Mouse (Mus musculus): ENCODE data around the gene Gm21885.

Gm21885 gene

DNA sequence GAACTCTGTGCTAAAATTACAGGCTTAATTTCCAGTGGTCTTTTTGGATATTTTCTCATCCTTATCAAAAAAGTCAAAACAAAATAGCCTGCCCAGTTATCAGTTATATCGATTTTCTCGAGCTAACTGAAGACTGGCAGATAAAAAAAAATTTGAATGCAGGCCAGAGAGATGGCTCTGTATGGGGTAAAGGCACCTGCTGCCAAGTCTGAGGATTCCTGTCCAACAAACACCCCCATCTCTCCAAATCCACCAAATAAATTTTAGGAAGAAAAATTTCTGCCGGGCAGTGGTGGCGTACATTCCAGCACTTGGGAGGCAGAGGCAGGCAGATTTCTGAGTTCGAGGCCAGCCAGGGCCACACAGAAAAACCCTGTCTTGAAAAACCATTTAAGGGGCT, 36.4 kb downstream of the Gm21885 start:
- DNase-seq (ENCODE audit: low read depth, low spot score): no peak

DNA sequence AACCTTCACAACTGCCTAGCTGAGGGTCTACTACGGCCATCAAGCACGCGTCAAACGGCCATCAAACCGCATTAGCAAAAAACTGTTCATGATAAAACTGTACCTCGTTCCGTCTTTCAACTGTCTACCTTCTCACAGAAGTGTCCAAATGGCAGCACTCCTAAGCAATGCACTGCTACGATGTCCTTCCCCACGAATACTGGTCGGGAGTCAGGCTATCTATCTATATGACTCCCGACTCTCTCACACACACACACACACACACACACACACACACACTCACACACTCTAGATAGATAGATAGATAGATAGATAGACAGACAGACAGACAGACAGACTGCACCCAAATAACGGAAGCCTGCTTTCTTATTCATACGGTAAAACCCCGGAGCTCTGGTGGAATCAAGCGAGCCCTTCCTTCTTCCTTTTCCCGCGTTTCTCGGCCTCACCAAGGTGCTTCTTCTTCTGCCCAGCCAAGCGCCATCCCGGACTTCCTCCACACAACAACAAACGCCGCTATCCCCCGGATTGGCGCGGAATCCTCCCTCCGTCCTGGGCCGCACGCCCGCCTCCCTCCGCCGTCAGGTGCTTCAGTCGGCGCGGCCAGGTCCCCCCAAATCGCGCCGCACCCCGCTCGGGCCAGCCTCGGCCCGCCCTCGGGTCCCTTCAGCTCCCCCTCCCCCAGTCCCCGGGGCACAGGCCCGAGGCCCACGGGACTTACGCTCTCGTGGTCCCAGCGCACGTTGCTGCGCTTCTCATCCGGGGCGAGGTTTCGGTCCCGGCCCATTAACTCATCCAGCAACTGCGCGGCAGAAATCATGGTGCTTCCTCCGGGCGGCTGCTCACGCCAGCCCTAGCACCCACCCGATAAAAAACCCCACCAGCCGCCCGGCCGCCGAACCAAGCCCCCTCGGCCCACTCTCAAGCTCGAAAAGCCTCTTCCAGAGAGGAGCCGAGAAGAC, 39.6 kb downstream of the Gm21885 start:
- DNase-seq (ENCODE audit: low read depth, low spot score): peak; percentile 52

DNA sequence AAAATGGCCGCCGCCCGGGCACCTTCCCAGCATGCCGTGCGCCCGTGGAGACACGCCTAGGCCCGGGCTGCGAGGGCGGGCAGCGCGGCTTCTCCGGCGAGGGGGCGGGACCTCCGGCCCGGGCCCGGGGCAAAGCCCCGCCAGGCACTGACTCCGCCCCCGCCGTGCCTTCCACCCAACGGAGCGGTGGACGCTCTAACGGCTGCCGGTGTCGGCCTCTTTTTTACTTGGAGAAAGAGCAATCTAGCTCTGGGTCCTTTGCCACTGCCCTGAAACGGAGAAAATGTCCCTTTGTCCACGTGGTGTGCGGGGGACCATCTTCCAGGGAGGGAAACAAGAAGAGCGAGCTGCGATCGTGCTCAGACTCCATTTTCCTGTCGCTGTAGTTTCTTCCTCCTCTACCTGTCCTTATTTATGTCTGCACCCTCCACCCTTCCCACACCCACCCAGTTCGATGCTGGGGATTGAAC, 40.3 kb downstream of the Gm21885 start, which contains the start of gene Luc7l3:
Gene Luc7l3, minus strand, starts transcription at position 58 of the 470 bp plus-strand sequence.
- DNase-seq (ENCODE audit: low read depth, low spot score): peak; percentile 86

DNA sequence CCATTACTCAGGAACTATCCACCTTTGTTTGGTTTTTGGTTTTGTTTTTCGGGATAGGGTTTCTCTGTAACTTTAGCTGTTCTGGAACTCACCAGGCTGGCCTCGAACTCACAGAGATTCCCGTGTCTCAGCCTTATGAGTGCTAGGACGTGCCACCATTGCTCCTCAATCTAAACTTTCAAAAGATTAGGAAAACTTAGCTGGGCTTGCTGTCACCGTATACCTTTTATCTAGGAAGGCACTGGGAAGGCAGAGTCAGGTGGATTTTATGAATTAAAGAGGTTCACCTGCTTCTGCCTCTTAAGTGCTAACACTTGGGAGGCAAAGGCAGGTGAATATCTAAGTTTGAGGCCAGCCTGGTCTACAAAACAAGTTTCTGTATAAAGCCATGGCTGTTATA, 41.0 kb downstream of the Gm21885 start:
- no peak for DNase-seq (ENCODE audit: low read depth, low spot score)

DNA sequence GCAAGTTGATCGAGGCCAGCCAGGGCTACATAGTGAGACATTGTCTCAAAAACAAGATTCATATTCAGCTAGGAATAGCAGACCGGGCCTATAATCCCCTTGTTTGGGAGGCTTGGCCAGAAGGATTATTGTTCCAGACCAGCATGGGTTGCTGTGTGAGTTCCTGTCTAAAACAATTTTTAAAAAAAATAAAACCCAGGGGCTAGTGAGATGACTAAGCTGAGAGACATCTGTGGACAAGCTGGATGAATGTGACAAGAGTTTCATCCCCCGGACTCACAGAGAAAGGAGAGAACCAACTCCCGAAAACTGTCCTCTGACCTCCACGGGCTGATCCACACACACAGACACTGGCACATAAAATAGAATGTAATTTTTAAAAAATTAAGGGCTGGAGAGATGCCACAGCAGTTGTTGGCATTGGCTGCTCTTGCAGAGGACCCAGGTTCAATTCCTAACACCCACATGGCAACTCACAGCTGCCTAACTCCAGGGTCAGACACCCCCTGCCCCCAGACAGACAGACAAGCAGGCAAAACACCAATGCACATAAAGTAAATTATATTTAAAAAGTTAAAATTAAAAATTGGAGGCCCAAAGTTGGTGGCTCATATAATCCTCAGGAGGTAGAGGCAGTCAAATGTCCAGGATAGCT, 41.7 kb downstream of the Gm21885 start:
- no peak for DNase-seq (ENCODE audit: low read depth, low spot score)

DNA sequence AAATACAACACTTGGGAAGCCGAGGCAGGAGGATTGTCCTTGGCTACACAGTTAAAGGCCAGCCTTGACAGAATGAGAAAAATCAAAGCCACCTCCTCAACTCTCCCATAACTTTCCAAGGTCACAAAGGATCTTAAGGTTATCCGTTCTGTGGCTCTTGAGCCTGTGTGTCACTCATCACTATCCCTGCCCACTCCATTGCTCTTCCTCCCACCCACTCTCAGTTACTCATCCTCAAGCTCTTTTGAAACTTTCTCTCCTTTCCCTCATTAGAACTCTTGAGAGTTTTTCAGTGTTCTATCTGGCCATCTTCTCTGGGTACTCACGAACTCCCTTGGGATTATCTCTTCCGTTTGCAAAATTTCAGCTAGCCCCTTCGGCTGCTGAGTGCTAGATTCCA, 42.9 kb downstream of the Gm21885 start:
- DNase-seq (ENCODE audit: low read depth, low spot score): no peak

DNA sequence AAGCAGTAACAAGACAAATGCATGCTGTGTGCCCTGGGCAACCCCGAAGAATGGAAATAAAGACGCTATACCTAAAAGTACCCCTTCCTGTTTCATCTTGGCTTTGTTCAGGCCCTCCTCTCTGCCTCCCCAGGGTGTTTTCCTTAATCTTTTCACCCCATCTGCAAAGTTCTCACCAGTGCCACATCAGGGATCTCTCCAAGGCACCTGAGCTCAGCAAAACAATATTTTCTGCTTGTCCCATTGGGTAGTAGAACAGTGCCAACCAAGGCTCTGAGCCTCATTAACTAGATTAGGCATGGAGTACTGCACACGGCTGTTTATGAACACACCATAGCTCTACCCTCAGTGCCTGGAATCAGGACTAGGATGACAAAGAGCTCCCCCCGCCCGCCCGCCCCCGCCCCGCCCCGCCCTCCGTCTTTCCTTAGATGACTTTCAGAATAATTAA, 45.3 kb downstream of the Gm21885 start:
- DNase-seq (ENCODE audit: low read depth, low spot score): no peak

DNA sequence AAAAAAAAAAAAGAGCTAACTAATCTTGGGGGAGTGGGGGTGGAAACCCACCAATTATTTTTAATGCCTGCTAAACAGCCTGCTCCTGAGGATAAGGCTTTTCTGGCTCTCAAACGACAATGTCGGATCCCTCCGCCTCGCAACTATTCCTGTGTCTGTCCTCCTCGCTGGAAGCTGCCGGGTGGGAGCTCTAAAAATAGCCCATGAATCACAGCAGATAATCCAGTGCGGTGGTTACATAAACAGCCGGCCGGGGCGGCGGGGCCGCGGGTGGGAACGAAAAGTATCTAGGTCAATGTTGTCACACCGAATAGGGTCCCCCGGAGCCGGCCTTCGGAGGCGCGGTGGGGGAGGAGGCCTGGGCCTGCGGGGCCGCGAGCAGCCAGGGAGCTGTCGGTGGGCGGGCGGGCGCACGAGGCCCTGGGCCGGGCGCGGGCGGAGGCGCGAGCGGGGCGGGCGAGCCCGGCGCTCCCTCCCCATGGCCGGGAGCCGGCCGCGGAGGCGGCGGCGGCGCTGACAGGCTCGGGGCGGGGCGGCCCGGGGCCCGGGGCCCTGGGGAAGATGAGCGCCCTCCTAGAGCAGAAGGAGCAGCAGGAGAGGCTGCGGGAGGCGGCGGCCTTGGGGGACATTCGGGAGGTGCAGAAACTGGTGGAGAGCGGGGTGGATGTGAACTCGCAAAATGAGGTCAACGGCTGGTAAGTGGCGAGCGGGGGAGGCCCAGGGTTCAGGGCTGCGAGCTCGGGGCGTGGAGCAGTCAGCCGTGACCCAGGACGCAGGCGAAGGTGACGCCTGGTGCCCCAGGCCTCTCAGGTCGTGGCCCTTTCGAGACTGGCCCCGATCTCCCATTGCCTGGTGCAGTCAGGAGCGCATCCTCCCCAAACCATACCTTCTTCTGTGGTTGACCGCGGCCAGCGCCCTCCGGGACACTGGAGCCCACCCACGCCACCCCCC, 46.3 kb downstream of the Gm21885 start, which contains the start of gene Ankrd40:
Gene Ankrd40, plus strand, starts transcription at position 309 of the 951 bp plus-strand sequence.
- peak; percentile 58 for DNase-seq (ENCODE audit: low read depth, low spot score)

DNA sequence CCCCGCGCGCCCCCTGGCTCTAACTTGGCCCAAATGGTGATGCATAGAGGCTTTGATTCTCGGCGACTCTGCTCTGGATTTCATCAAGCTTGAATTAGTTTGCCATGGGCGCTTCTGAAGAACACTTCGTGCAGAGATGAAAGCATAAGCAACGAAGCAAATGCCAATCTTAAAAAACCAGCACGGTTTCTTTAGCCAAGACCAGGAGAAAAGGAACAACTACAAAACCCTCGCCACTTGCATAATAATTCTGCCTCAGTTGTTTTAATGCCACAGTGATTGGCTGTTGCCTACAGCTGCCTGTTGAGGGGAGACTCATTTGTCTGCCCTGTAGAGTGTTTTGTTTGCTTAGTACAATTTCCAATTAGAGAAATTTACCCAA, 47.0 kb downstream of the Gm21885 start:
- no peak for DNase-seq (ENCODE audit: low read depth, low spot score)

DNA sequence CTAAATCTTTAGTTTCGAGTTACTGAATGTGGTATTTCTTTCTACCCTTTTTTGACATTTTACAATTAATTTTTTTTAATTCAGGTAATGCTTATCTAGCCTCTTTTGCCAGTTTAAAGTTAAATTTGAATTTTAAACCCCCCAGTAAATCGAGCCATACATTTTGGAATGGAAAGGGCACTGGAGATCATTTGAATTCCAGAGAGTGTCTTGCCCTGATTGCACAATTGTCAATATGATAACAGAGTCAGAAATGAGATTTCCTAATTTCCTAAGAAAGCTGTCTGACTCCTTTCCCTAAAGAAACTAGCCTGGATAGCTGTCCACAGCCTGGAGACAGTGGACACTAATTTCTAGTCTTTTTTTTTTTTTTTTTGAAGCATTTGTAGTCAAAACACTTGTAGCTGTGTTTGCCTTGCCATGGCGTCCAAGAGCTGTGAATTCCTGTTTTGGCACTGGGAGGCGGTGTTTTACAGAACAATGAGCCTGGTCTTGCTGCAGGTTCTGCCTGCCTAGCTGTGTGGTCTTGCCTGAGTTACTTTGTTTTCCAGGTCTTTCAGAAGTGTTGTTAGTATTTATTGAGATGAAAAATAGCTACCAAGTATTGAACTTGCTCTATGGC, 47.7 kb downstream of the Gm21885 start:
- no peak for DNase-seq (ENCODE audit: low read depth, low spot score)

DNA sequence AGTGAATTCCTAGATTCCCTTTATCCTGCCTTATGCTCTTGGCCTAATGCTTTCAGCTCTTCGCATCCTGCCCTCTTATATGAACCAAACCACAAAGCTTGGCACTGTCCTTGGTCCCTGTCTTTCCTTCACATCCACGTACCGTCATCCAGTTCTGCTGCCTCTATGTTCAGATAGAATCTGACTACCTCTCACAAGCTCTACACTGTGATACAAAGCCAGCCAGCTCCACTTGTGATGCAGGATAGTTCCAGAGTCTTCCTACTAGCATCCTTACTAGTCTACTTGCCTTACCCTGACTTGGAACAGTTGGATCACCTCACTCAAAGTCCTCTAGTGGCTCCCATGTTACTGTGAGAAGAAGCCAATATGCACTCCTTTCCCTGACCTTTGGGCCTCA, 48.5 kb downstream of the Gm21885 start:
- no peak for DNase-seq (ENCODE audit: low read depth, low spot score)

DNA sequence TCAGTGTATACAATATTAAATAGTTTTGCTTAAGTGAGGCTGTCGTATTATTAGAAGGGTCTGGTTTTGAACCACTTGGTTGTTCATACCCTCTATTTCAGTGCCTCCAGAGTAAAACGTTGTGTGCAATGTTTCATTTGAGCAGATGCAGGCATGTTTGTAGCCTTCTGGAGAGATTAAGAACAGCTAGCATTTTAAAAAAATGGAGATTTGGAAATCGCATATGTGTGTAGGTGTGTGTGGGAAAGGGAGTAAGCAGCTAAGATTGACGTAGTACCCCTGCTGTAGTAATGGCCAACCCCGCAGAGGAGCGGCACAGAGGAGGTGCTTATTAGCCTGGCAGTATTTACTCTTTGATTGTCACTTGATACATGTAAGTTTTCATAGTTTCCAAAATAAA, 51.1 kb downstream of the Gm21885 start:
- no peak for DNase-seq (ENCODE audit: low read depth, low spot score)

DNA sequence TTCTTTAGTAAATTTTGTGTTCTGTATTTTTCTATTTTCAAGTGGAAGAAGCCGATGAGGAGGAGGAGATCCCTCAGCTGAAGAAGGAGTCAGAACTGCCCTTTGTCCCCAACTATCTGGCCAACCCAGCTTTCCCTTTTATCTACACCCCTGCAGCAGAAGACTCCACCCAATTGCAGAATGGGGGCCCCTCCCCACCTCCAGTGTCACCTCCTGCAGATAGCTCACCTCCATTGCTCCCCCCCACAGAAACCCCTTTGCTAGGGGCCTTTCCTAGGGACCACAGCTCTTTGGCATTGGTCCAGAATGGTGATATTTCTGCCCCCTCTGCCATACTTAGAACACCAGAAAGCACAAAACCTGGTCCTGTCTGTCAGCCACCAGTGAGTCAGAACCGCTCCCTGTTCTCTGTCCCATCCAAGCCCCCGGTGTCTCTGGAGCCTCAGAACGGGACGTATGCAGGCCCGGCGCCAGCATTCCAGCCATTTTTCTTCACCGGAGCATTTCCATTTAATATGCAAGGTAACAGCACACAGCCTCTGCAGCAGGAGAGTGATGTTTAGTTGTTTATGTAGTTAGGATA, 52.8 kb downstream of the Gm21885 start:
- peak; percentile 60 for DNase-seq (ENCODE audit: low read depth, low spot score)
